Mouse (Mus musculus): ENCODE results near the gene Abcb6.

GRCm38 (mm10) chr1:75136293-75136692 lies 43.9 kb downstream of the Abcb6 start:
- TF ChIP-seq CTCF (IDR thresholded peaks at IDR 0.05) (no peak), EP300 (IDR thresholded peaks at IDR 0.05; ENCODE audit: insufficient read depth, low read depth, low read length) (no peak)
